Mouse (Mus musculus): ENCODE data around the gene Khdc1b. TPM values are rescaled to one million over a fixed set of nuclear protein-coding genes. Genes with fewer than 3 reads are reported as not detected.

Khdc1b gene
- polyA plus RNA-seq, 1 experiment: not detected

DNA sequence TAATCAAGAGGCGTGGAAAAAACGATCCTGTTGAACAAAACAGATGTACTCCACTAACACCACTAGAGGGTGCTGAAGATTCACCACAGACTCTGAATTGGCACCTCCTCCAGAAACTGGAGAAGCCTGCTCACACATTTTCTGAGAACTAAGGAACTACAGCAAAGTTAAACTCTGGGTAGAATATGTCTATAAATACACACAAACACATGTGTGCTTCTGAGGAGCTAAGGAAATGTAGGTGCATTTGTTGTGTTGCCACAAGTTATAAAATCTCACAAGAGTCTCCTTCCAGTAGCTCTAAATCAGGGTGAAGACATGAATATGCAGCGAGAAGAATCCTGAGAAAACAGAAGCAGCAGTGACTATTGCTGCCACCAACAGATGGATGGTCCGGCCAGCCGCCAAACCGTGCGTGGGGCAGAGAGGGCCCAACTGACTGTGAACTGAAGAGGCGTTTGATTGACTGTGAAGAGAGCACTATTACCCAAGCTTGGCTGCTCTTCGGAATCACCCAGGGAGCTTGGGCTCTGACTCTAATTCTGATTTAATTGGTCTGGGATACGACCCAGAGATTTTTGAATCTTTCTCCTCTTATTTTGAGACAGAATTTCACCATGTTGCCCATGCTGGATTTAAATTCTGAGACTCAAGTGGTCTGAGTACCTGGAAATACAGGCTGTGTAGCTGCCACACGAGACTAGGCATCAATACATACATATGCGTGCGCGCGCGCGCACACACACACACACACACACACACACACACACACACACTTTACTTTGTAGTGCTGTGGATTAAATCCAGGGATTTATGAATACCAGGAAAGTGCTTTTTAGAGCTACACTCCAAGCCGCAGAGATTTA lies 28.2 kb downstream of the Khdc1b start:
- Histone ChIP-seq H3K4me3 (replicated peaks; ENCODE audit: extremely low read depth, low read depth, low read length) (no peak overlapping the region), H3K4me1 (ENCODE audit: control insufficient read depth, insufficient read depth, low read length) (no peaks in the 10 kb centered on the region)
- peak; percentile 6 for DNase-seq
- 54% methylated on average over 18 of the region's 18 CpGs for WGBS
- peak; percentile 31 for TF ChIP-seq CTCF (IDR thresholded peaks at IDR 0.05; ENCODE audit: insufficient read depth, low read length)
- TF ChIP-seq POLR2A (IDR thresholded peaks at IDR 0.05; ENCODE audit: borderline replicate concordance, extremely low read depth, low read depth, low read length): no peak

DNA sequence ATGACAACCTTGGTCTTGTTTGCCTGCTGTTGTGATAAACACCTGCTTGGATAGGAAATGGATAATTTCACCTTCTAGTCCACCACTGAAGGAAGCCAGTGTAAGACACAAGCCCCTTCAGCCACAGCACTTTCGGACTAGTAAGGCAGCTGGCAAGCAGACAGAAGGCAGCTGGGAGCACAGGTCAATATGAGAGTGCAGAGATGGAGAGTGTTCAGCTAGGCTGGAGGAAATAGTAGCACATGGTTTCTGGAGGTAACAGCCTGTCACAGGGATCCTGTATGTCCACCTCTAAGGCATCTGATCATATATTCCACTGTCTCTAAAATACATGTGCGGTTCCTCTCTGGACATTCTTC lies 28.8 kb downstream of the Khdc1b start:
- H3K4me1 ChIP-seq (ENCODE audit: control insufficient read depth, insufficient read depth, low read length): no peaks in the 10 kb centered on the region
- WGBS: 78% methylated on average over 2 of the region's 2 CpGs
- no peak overlapping the region for H3K4me3 ChIP-seq (replicated peaks; ENCODE audit: extremely low read depth, low read depth, low read length)
- no peak for DNase-seq
- TF ChIP-seq CTCF (IDR thresholded peaks at IDR 0.05; ENCODE audit: insufficient read depth, low read length): no peak
- TF ChIP-seq POLR2A (IDR thresholded peaks at IDR 0.05; ENCODE audit: borderline replicate concordance, extremely low read depth, low read depth, low read length): no peak

DNA sequence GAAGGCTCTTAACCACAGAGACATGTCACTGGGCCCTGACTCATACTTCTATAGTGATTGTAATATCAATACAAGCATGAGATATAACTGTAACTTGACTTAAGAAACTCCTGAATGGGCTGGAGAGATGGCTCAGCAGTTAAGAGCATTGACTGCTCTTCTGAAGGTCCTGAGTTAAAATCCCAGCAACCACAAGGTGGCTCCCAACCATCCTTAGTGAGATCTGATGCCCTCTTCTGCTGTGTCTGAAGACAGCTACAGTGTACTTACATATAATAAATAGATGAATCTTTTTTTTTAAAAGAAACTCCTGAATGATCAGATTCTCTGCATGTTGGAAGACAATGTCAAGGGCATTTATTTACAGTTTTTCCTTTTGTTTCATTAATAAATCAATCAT lies 36.0 kb downstream of the Khdc1b start:
- no peak for DNase-seq
- no peaks in the 10 kb centered on the region for H3K4me1 ChIP-seq (ENCODE audit: control insufficient read depth, insufficient read depth, low read length)
- no peak overlapping the region for H3K4me3 ChIP-seq (replicated peaks; ENCODE audit: extremely low read depth, low read depth, low read length)
- TF ChIP-seq CTCF (IDR thresholded peaks at IDR 0.05; ENCODE audit: insufficient read depth, low read length): no peak
- no peak for TF ChIP-seq POLR2A (IDR thresholded peaks at IDR 0.05; ENCODE audit: borderline replicate concordance, extremely low read depth, low read depth, low read length)

DNA sequence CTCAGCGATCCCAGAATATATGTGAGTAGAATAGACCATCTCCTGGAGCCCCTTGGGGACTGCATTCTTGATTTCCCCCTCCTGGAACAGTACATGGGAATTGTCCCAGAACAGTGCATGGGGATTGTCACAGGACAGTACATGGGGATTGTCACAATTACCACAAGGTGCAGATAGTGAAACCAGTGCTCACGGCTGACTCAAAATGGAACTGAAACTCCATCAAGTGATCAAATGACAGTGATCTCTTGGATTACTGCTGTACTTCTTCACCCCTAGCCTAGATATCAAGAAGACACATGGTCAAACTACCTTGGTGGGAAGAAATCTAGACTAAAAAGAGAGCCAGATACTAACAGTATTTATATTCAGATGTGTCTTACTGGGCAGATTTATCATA lies 42.3 kb downstream of the Khdc1b start:
- H3K4me3 ChIP-seq (replicated peaks; ENCODE audit: extremely low read depth, low read depth, low read length): no peak overlapping the region
- no peaks in the 10 kb centered on the region for H3K4me1 ChIP-seq (ENCODE audit: control insufficient read depth, insufficient read depth, low read length)
- WGBS: 90% methylated on average over 2 of the region's 2 CpGs
- TF ChIP-seq CTCF (IDR thresholded peaks at IDR 0.05; ENCODE audit: insufficient read depth, low read length) (no peak), POLR2A (IDR thresholded peaks at IDR 0.05; ENCODE audit: borderline replicate concordance, extremely low read depth, low read depth, low read length) (no peak)
- DNase-seq: no peak

DNA sequence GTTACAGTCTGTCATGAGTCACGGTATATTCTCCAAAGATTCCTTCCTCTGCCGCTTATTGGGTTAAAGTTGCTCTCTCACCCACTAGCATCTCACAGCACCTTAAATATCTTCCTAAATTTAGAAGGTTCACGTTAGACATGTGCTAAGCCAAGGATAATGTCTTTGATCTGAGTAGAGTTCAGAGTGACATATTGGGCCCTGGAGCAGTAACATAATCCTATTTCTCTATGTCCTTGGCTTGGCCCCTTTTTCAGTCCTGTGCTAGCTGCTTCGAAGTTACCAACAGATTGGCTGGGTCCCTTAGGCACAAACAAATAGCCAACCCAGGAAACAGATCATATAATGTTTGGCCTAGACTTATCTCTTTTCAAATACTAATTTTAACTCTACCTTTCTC lies 44.7 kb downstream of the Khdc1b start:
- Histone ChIP-seq H3K4me3 (replicated peaks; ENCODE audit: extremely low read depth, low read depth, low read length) (no peak overlapping the region), H3K4me1 (ENCODE audit: control insufficient read depth, insufficient read depth, low read length) (no peaks in the 10 kb centered on the region)
- no peak for DNase-seq
- WGBS: 86% methylated on average over 4 of the region's 4 CpGs
- TF ChIP-seq CTCF (IDR thresholded peaks at IDR 0.05; ENCODE audit: insufficient read depth, low read length) (no peak), POLR2A (IDR thresholded peaks at IDR 0.05; ENCODE audit: borderline replicate concordance, extremely low read depth, low read depth, low read length) (no peak)

DNA sequence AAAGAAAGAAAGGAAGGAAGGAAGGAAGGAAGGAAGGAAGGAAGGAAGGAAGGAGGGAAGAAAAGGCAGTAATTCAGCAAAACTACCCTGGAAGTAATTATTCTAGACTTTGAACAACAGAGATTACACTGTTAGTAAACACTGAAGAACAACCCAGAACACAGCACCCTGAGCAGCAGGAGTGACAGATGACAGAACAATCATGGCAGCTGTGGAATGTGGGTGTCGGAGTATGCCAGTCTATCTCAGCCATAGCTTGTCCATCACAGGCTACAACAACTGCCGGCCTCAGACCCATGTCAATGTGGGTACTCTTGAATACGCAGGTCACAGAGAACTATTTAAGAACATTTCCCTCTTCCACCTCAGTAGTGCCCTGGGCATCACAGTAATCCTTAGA lies 48.3 kb downstream of the Khdc1b start:
- no peak for TF ChIP-seq POLR2A (IDR thresholded peaks at IDR 0.05; ENCODE audit: borderline replicate concordance, extremely low read depth, low read depth, low read length)
- no peak for TF ChIP-seq CTCF (IDR thresholded peaks at IDR 0.05; ENCODE audit: insufficient read depth, low read length)
- no peak overlapping the region for H3K4me3 ChIP-seq (replicated peaks; ENCODE audit: extremely low read depth, low read depth, low read length)
- H3K4me1 ChIP-seq (ENCODE audit: control insufficient read depth, insufficient read depth, low read length): no peaks in the 10 kb centered on the region
- WGBS: 89% methylated on average over 3 of the region's 3 CpGs
- no peak for DNase-seq

DNA sequence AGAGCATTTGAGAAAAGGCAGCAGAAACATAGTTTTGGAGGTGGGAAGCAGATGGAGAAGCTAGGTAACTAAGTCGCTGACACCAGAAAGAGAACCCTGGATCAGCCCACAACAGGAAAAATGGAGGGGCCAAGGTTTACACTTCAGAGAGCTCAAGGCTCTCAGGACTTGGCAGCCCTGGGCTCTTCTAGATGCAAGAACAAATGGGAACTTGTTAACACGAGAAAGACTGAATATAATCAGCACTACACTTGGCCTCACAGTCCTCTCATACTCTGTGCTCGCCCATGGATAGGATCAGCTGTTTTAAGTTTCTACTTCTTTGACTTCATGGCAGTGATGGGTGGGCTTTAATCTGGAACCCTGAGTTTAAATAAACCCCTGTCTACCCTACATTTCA lies 51.5 kb downstream of the Khdc1b start:
- H3K4me1 ChIP-seq (ENCODE audit: control insufficient read depth, insufficient read depth, low read length): no peaks in the 10 kb centered on the region
- DNase-seq: no peak
- TF ChIP-seq CTCF (IDR thresholded peaks at IDR 0.05; ENCODE audit: insufficient read depth, low read length) (no peak), POLR2A (IDR thresholded peaks at IDR 0.05; ENCODE audit: borderline replicate concordance, extremely low read depth, low read depth, low read length) (no peak)
- no peak overlapping the region for H3K4me3 ChIP-seq (replicated peaks; ENCODE audit: extremely low read depth, low read depth, low read length)
- 44% methylated on average over 3 of the region's 3 CpGs for WGBS

Other genes starting within 250 kb of the Khdc1b start
- 3.9 and 5.2 TPM in 2 replicates for gene Tmem14a, start 165.0 kb upstream of the Khdc1b start, polyA plus RNA-seq (2012; rRNA removed)
- 41.7 and 70.6 TPM in 2 replicates for gene Gsta3, start 143.0 kb upstream of the Khdc1b start, polyA plus RNA-seq (2012; rRNA removed)
- 0.06 TPM in 1 of 2 replicates, not detected in the other for gene Khdc1a, start 33.9 kb upstream of the Khdc1b start, polyA plus RNA-seq (2012; rRNA removed)
- not detected in 2 replicates for gene Khdc1c, start 15.2 kb upstream of the Khdc1b start, polyA plus RNA-seq (2012; rRNA removed)